Mouse (Mus musculus) liver, embryonic 16.5 days (tissue): ENCODE data around the gene Wdr26. TPM values are rescaled to one million over a fixed set of nuclear protein-coding genes. Genes with fewer than 3 reads are reported as not detected.

Source experiments
- ATAC-seq: fragments of 200-750 bp; cut with Nextera tagmentation; 2 replicates; pipeline ENCODE4 v1.8.0; 2017; ENCODE audit warnings: low read depth, mild to moderate bottlenecking, moderate number of reproducible peaks, moderate library complexity
- H3K27ac ChIP-seq: fragments of 300-500 bp; sonication (generic); 2 replicates; pipeline ENCODE4 v1.5.1; 2014; ENCODE audit warnings: mild to moderate bottlenecking, low read length
- H3K27me3 ChIP-seq: fragments of 300-500 bp; sonication (generic); 2 replicates; pipeline ENCODE4 v1.6.1; 2014; ENCODE audit warnings: low read depth, low read length, mixed read lengths; ENCODE audit not compliant: control insufficient read depth, insufficient read depth
- H3K36me3 ChIP-seq: fragments of 300-500 bp; sonication (generic); 2 replicates; pipeline ENCODE4 v1.6.1; 2014; ENCODE audit warnings: mild to moderate bottlenecking; ENCODE audit not compliant: control insufficient read depth, insufficient read depth
- H3K4me1 ChIP-seq: fragments of 300-500 bp; sonication (generic); 2 replicates; pipeline ENCODE4 v1.6.1; 2014; ENCODE audit warnings: low read depth, low read length, mixed read lengths; ENCODE audit not compliant: control insufficient read depth
- H3K4me2 ChIP-seq: fragments of 300-500 bp; sonication (generic); 2 replicates; pipeline ENCODE4 v1.6.1; 2014; ENCODE audit warnings: low read depth, low read length, mixed read lengths
- H3K4me3 ChIP-seq: fragments of 300-500 bp; sonication (generic); 2 replicates; pipeline ENCODE4 v1.5.1; 2014; ENCODE audit warnings: low read depth, mild to moderate bottlenecking, low read length
- H3K9ac ChIP-seq: fragments of 300-500 bp; sonication (generic); 2 replicates; pipeline ENCODE4 v1.6.1; 2014; ENCODE audit warnings: low read depth, low read length
- H3K9me3 ChIP-seq: fragments of 300-500 bp; sonication (generic); replicated peaks from 2 replicates; pipeline ENCODE4 v1.6.1; 2016; ENCODE audit warnings: low read length; ENCODE audit not compliant: control insufficient read depth
- WGBS: fragments of 180-500 bp; shearing (Covaris S2); extraction: QIAGEN DNeasy Blood & Tissue Kit; methylation state at CpG from one replicate; pipeline ENCODE4 v1.1.7; 2014; ENCODE audit not compliant: insufficient replicate concordance; 5-methylcytosine and 5-hydroxymethylcytosine counted together
- polyA plus RNA-seq: library from polyadenylated mRNA; unstranded; fragments of >200 nt; fragmentation: Nextera tagmentation; extraction: Ambion mirVana; gene quantifications from 2 replicates; pipeline ENCODE4 v1.2.1, GENCODE M21; 2015

The Wdr26 gene
- polyA plus RNA-seq, 1 experiment from 2014 or later, result 46.1 TPM

DNA sequence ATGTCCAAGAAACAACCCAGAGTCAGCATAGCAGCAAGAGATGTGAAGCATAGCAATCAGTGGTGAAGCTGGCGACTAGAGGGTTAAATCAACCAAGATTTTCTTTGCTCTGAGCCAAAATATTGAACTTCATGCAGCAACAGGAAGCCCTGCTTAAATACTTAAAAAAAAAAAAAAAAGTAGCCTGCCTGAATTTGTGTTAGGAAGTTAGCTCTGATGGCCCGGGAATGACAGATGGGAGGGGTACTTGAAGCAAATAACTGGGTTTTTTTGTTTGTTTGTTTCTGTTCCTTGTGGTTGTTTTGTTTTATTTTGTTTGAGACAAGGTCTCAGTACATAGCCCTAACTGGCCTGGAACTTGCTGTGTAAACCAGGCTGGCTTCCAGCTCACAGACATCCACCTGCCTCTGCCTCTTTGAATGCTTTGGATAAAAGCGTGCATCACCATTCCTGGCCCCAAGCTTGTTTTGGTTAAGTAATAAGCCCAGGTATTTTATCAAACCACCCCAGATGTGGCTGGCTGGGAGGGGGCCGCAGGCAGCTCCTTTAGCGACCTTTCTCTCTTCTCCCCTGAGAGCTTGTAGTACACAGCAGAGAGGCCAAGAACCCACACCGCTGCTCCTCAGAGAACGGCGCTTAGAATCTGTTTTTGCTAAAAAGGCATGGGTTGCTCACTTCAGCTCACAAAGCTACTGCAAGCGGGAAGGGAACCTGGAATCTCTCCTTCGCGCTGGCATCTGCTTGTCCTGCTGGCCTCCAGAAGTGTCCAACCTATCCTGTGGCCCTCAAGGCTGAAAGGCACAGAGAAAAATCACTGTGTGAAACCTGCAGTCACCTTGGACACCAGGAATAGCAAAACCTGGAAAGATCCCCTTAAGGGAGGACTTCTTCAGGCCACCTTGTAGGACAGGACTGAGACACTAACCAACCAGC is 34.0 kb upstream of the Wdr26 start:
- Histone ChIP-seq H3K4me1 (peaks cover 51% of the 10 kb centered on the region), H3K27me3 (no peaks in the 10 kb centered on the region), H3K4me2 (peak overlapping the region; percentile 62), H3K27ac (peak overlapping the region; percentile 98), H3K4me3 (peak overlapping the region; percentile 35), H3K9ac (peak overlapping the region; percentile 65), H3K9me3 (no peaks in the 10 kb centered on the region), H3K36me3 (no peaks in the 10 kb centered on the region)
- peak; percentile 86 for ATAC-seq
- WGBS, result 44% methylated on average over 11 of the region's 11 CpGs

DNA sequence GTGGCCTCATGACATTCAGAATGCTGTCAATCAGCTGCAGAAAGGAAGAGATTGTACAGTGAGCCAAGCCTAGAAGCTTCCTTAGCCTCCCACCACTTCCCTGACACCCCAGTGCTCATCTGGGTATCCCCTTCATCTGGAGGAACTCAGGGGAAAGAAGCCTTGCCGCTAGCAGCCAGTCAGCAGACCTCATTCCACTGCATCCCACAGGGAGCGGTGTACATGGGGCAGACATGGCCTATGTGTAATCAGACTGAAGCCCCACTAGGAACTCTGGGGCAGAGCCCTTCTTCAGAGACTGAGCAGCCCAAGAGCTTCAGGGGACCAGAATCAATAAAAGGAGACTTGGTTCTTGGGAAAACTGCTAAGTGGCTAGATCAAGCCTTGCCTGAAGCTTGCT is 33.3 kb upstream of the Wdr26 start:
- ATAC-seq, result no peak
- Histone ChIP-seq H3K4me2 (peak overlapping the region; percentile 62; the same call in 1 of the 2 replicates), H3K36me3 (no peaks in the 10 kb centered on the region), H3K27ac (peak overlapping the region; percentile 98), H3K4me1 (peaks cover 51% of the 10 kb centered on the region), H3K9ac (peak overlapping the region; percentile 65; the same call in 1 of the 2 replicates), H3K9me3 (no peaks in the 10 kb centered on the region), H3K27me3 (no peaks in the 10 kb centered on the region), H3K4me3 (no peak overlapping the region)
- WGBS, result 79% methylated on average over 2 of the region's 2 CpGs

DNA sequence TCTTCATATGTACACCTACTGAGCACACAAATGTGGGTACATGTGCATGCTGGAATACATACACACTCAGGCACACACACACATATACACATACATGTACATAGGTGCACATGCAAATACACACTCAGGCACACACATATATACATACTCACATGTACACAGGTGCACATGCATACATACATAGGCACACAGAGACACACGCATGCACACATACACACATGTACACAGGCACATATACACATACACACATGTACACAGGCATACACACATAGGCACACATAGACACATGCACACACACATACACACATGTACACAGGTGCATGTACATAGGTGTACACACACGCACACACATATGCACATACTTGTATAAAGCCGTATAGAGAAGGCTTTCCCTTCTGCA is 29.4 kb upstream of the Wdr26 start:
- Histone ChIP-seq H3K36me3 (no peaks in the 10 kb centered on the region), H3K27ac (no peak overlapping the region), H3K27me3 (no peaks in the 10 kb centered on the region), H3K9me3 (no peaks in the 10 kb centered on the region), H3K4me1 (peaks cover 15% of the 10 kb centered on the region), H3K4me2 (no peak overlapping the region), H3K4me3 (no peak overlapping the region), H3K9ac (no peak overlapping the region)
- 91% methylated on average over 3 of the region's 3 CpGs for WGBS
- ATAC-seq, result no peak

DNA sequence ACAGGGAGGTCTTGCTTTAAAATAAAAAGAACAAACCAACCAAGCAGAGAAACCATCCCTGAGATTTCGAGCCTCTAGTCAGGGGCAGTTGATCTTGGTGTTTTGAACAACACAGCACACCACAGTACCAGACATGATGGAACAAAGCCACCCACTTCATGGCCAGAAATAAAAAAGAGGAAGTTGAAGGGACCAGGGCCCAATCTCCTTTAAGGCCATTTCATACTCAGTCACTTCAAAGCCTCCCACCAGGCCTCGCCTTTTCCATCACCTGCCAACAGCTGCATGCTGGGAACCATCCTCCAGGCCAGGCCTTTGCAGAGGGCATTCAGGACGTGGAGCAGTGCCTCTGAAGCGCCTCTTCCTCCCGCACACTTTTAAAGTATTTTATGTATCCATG is 25.5 kb upstream of the Wdr26 start:
- no peak overlapping the region for H3K9ac ChIP-seq
- 46% methylated on average over 5 of the region's 5 CpGs for WGBS
- H3K27ac ChIP-seq, result no peak overlapping the region
- H3K4me2 ChIP-seq, result no peak overlapping the region
- no peaks in the 10 kb centered on the region for H3K9me3 ChIP-seq
- no peaks in the 10 kb centered on the region for H3K36me3 ChIP-seq
- peaks cover 14% of the 10 kb centered on the region for H3K4me1 ChIP-seq
- H3K4me3 ChIP-seq, result no peak overlapping the region
- no peak for ATAC-seq
- H3K27me3 ChIP-seq, result no peaks in the 10 kb centered on the region

DNA sequence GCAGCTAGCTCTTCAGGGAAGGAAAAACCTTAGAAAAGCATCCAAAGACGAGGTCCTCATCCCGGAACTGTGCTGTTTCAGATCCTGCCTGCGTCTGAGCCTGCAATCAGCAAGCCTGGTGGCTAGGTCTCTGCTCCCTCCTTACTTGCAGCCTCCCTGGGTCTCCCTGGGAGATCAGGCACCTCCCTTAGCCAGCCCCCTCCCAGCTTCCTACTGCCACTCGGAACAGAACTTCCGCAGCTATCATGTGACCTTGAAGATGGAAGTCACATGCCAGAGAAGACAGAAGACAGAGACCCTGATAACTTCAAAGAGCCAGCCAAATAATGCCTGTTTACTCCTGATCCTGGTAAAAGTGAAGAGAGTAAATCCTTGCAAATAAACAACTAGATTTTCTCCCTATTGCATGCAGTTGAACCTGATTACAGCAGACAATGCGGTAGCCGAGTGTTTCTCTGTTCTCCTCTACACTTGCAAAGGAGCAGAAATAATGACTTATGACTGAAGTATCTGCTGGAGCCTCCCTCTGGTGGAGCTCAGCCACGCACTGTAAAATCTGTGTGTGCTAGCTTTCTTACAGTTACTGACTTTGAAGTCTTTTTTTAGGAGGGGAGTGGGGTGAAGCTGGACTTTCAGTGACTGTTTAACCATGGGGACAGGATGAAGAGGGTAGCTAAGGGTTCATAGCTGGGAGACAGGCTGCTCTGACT is 22.7 kb upstream of the Wdr26 start:
- Histone ChIP-seq H3K9ac (peak overlapping the region; percentile 33; the same call in 1 of the 2 replicates), H3K27me3 (no peaks in the 10 kb centered on the region), H3K9me3 (no peaks in the 10 kb centered on the region), H3K27ac (0 out of 2 replicates have a peak overlapping the region, but pooled peaks have one; percentile 25), H3K36me3 (no peaks in the 10 kb centered on the region), H3K4me3 (peak overlapping the region; percentile 16; the same call in 1 of the 2 replicates), H3K4me1 (peaks cover 37% of the 10 kb centered on the region), H3K4me2 (peak overlapping the region; percentile 32)
- no peak for ATAC-seq
- WGBS, result 34% methylated on average over 8 of the region's 8 CpGs

DNA sequence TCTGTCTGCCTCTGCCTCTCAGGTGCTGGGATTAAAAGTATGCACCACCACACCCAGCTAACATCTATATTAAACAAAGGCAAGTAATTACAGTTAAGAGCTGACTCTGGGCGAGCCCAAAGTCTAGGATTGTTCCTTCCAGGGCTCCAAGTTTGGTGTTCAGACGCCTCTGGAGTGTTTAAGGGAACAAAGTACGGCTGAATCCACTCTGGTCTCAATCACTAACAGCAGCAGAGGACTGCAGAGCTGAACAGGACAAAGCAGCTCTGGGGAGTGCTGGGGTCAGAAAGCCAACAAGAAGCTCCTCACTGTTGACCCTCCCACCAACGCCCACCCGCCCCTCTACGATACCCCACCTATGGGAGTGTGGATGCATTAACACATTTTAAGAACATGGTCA is 21.9 kb upstream of the Wdr26 start:
- peak overlapping the region; percentile 32; the same call in 1 of the 2 replicates for H3K4me2 ChIP-seq
- no peak overlapping the region for H3K27ac ChIP-seq
- H3K9me3 ChIP-seq, result no peaks in the 10 kb centered on the region
- H3K4me1 ChIP-seq, result peaks cover 41% of the 10 kb centered on the region
- 79% methylated on average over 6 of the region's 6 CpGs for WGBS
- no peaks in the 10 kb centered on the region for H3K27me3 ChIP-seq
- ATAC-seq, result no peak
- H3K9ac ChIP-seq, result no peak overlapping the region
- no peaks in the 10 kb centered on the region for H3K36me3 ChIP-seq
- H3K4me3 ChIP-seq, result 0 out of 2 replicates have a peak overlapping the region, but pooled peaks have one; percentile 16

DNA sequence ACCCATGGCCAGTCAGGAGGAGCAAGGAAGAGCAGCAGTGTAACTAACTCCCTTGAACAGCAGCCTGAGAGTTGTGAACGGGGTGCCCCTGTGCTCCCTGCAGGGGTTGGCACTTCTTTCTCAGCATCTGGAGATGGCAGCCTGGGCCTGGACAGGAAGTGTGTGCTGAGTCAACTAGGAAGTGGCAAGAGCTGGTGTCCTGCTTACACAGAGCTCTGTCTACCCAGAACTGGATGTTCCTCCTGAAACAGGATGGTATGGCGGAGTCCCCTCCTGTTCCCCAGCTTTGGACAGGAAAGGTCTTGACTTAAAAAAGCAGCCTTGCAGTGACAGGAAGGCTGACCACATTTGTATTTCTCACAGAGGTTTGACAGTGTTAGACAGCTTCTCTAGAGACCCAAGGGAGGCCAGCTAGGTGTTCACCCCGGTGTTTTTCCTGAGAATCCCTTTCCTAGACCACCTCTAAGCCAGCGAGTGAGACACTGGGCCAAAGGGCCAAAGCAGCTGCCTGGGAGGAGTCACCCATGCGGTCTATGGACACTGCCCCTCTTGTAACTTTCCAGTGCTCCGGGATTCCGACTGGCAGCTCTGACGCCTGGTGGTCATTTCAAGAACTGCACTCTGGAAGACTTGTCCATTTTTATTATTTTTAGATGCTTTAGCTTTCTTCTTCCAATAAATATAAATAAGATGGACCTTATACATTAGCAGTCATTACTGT is 20.7 kb upstream of the Wdr26 start:
- H3K4me1 ChIP-seq, result peaks cover 44% of the 10 kb centered on the region
- H3K36me3 ChIP-seq, result no peaks in the 10 kb centered on the region
- H3K27me3 ChIP-seq, result no peaks in the 10 kb centered on the region
- ATAC-seq, result peak; percentile 81
- H3K9ac ChIP-seq, result peak overlapping the region; percentile 52
- WGBS, result 8% methylated on average over 8 of the region's 8 CpGs
- no peaks in the 10 kb centered on the region for H3K9me3 ChIP-seq
- H3K27ac ChIP-seq, result peak overlapping the region; percentile 82
- H3K4me2 ChIP-seq, result no peak overlapping the region
- no peak overlapping the region for H3K4me3 ChIP-seq

DNA sequence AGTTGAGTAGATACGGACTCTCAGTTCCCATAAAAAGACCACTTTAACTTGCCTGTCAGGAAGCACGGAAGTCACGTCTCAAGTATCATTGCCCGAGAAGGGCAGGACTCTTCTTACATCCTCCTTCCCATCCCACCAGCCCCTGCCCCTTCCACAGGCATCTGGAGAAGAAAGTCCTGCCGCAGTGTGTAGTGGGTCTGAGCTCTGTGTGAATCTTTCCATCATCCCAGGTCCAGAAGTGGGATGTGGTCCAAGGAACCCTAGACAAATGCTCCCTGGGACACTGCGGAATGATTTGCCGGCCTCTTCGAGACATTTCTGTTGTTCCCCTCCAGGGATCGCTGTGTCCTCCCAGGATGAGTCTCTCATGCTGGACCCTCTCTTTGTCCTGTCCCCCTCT is 20.0 kb upstream of the Wdr26 start:
- Histone ChIP-seq H3K9ac (no peak overlapping the region), H3K9me3 (no peaks in the 10 kb centered on the region), H3K27me3 (no peaks in the 10 kb centered on the region), H3K4me3 (no peak overlapping the region), H3K4me1 (peaks cover 49% of the 10 kb centered on the region), H3K4me2 (no peak overlapping the region; the same call in 1 of the 2 replicates), H3K27ac (peak overlapping the region; percentile 82), H3K36me3 (no peaks in the 10 kb centered on the region)
- no peak for ATAC-seq
- WGBS, result 81% methylated on average over 9 of the region's 9 CpGs
